Mouse (Mus musculus) kidney, postnatal 25 days (tissue): ENCODE measurements around the gene Myo18a.

ENCODE experiments used
- DNase-seq, 2 experiments: peaks; one replicate each; pipeline ENCODE4 v3.0.0; 2021; ENCODE audit warnings: mixed read lengths in 2 of 2

Myo18a gene

GRCm38 (mm10) chr11:77800491-77800868 lies 37.4 kb downstream of the Myo18a start:
- DNase-seq: no peak

- peak; percentile 80 to 91 for DNase-seq
Observed at GRCm38 (mm10) chr11:77800869-77801701, 38.0 kb downstream of the Myo18a start.

GRCm38 (mm10) chr11:77802341-77802865 lies 39.4 kb downstream of the Myo18a start:
- peak; percentile 35 to 68 for DNase-seq

GRCm38 (mm10) chr11:77806218-77806617 lies 43.2 kb downstream of the Myo18a start:
- DNase-seq: peak; percentile 47 to 77

GRCm38 (mm10) chr11:77806855-77807254 lies 43.8 kb downstream of the Myo18a start:
- no peak for DNase-seq

- peak; percentile 56 to 74 for DNase-seq
Observed at GRCm38 (mm10) chr11:77808051-77808465, 45.0 kb downstream of the Myo18a start.

GRCm38 (mm10) chr11:77809215-77809614 lies 46.2 kb downstream of the Myo18a start:
- no peak for DNase-seq

- DNase-seq: no peak
Observed at GRCm38 (mm10) chr11:77810018-77810417, 47.0 kb downstream of the Myo18a start.

GRCm38 (mm10) chr11:77813969-77814368 lies 50.9 kb downstream of the Myo18a start:
- peak; percentile 24 to 69 for DNase-seq

GRCm38 (mm10) chr11:77816003-77816402 lies 53.0 kb downstream of the Myo18a start:
- DNase-seq: peak; percentile 62 to 76

- peak; percentile 68 to 73 for DNase-seq
Observed at GRCm38 (mm10) chr11:77821648-77822047, 58.6 kb downstream of the Myo18a start.

- peak in 1 of 2 experiments; percentile 75 for DNase-seq
Observed at GRCm38 (mm10) chr11:77822781-77823180, 59.7 kb downstream of the Myo18a start.

GRCm38 (mm10) chr11:77825853-77826252 lies 62.8 kb downstream of the Myo18a start:
- peak; percentile 77 to 80 for DNase-seq

GRCm38 (mm10) chr11:77826311-77826710 lies 63.3 kb downstream of the Myo18a start:
- no peak for DNase-seq

GRCm38 (mm10) chr11:77827241-77827995 lies 64.4 kb downstream of the Myo18a start:
- peak; percentile 82 to 88 for DNase-seq

GRCm38 (mm10) chr11:77828163-77828562 lies 65.1 kb downstream of the Myo18a start:
- no peak for DNase-seq

GRCm38 (mm10) chr11:77829043-77829841 lies 66.2 kb downstream of the Myo18a start:
- peak in 1 of 2 experiments; percentile 34 for DNase-seq

GRCm38 (mm10) chr11:77830875-77831274 lies 67.8 kb downstream of the Myo18a start:
- peak; percentile 24 to 78 for DNase-seq

- no peak for DNase-seq
Observed at GRCm38 (mm10) chr11:77832541-77832940, 69.5 kb downstream of the Myo18a start.

GRCm38 (mm10) chr11:77835109-77835508 lies 72.1 kb downstream of the Myo18a start:
- no peak for DNase-seq

- no peak for DNase-seq
Observed at GRCm38 (mm10) chr11:77836290-77836689, 73.2 kb downstream of the Myo18a start.

- DNase-seq: peak; percentile 52 to 83
Observed at GRCm38 (mm10) chr11:77836751-77837150, 73.7 kb downstream of the Myo18a start.

- DNase-seq: peak in 1 of 2 experiments; percentile 61
Observed at GRCm38 (mm10) chr11:77837856-77838255, 74.8 kb downstream of the Myo18a start.
